Mouse (Mus musculus): ENCODE measurements around the gene Slc50a1.

DNA sequence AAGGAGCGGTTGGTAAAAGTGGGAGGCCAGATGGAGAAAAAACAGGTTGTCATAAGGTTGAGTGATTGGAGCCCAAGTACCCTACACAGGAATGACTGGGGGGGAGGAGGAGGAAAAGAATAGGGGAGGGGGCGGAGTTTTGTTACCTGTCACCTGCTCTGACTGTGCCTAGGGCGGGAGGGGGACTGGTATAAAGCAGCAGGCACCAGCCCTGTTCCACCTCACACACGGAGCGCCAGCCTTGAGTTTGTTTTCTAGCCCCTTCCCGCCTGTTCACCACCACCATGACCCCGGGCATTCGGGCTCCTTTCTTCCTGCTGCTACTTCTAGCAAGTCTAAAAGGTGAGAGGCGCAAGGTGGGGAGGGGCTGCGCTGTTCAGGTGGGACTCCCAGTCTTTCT, 41.5 kb downstream of the Slc50a1 start, which contains the start of gene Muc1:
- TF ChIP-seq CTCF (IDR thresholded peaks at IDR 0.05; ENCODE audit: insufficient read depth, low read depth, low read length) (no peak), POLR2A (IDR thresholded peaks at IDR 0.05; ENCODE audit: insufficient read depth, low read depth, low read length) (no peak)
